Mouse (Mus musculus) urinary bladder, postnatal 10 days (tissue): ENCODE data around the gene Smoc1.

Experiments
- DNase-seq: peaks from one replicate; pipeline ENCODE4 v3.0.0; 2022; ENCODE audit warnings: low spot score

Gene Smoc1

GRCm38 (mm10) chr12:81026277-81026994, at the start of gene Smoc1:
Gene Smoc1 (plus strand): TSS chr12:81026808.
- no peak for DNase-seq

- DNase-seq = no peak
Observed at GRCm38 (mm10) chr12:80982326-80982725, 44.3 kb upstream of the Smoc1 start.

GRCm38 (mm10) chr12:80983695-80984094, 42.9 kb upstream of the Smoc1 start:
- DNase-seq = no peak

GRCm38 (mm10) chr12:80986628-80987027, 40.0 kb upstream of the Smoc1 start:
- DNase-seq = no peak

- DNase-seq = no peak
Observed at GRCm38 (mm10) chr12:80988286-80988685, 38.3 kb upstream of the Smoc1 start.

- DNase-seq = no peak
Observed at GRCm38 (mm10) chr12:80990901-80991445, 35.6 kb upstream of the Smoc1 start.

GRCm38 (mm10) chr12:80991806-80992205, 34.8 kb upstream of the Smoc1 start:
- DNase-seq = no peak

- no peak for DNase-seq
Observed at GRCm38 (mm10) chr12:80992540-80993122, 34.0 kb upstream of the Smoc1 start.

GRCm38 (mm10) chr12:80993773-80994172, 32.8 kb upstream of the Smoc1 start:
- DNase-seq = no peak

- DNase-seq = no peak
Observed at GRCm38 (mm10) chr12:80995326-80995725, 31.3 kb upstream of the Smoc1 start.

- no peak for DNase-seq
Observed at GRCm38 (mm10) chr12:80997652-80998051, 29.0 kb upstream of the Smoc1 start.

GRCm38 (mm10) chr12:80998528-80999221, 27.9 kb upstream of the Smoc1 start:
- DNase-seq = no peak

GRCm38 (mm10) chr12:81000924-81001323, 25.7 kb upstream of the Smoc1 start:
- DNase-seq = no peak

GRCm38 (mm10) chr12:81002841-81003635, 23.6 kb upstream of the Smoc1 start:
- no peak for DNase-seq

- DNase-seq = no peak
Observed at GRCm38 (mm10) chr12:81009813-81010212, 16.8 kb upstream of the Smoc1 start.

GRCm38 (mm10) chr12:81011994-81012393, 14.6 kb upstream of the Smoc1 start:
- no peak for DNase-seq

- no peak for DNase-seq
Observed at GRCm38 (mm10) chr12:81013496-81013895, 13.1 kb upstream of the Smoc1 start.

GRCm38 (mm10) chr12:81017624-81018023, 9.0 kb upstream of the Smoc1 start:
- no peak for DNase-seq

GRCm38 (mm10) chr12:81018516-81019279, 7.9 kb upstream of the Smoc1 start:
- no peak for DNase-seq

- DNase-seq = no peak
Observed at GRCm38 (mm10) chr12:81019280-81019935, 7.2 kb upstream of the Smoc1 start.

- no peak for DNase-seq
Observed at GRCm38 (mm10) chr12:81024407-81024806, 2.2 kb upstream of the Smoc1 start.
